Mouse (Mus musculus) B cell, adult 67 days (primary cell): ENCODE measurements around the gene Fmr1. TPM values are rescaled to one million over a fixed set of nuclear protein-coding genes. Genes with fewer than 3 reads are reported as not detected.

Source experiments
- total RNA-seq, 2 experiments: library from RNA; stranded (reverse); gene quantifications; 4 replicates each; pipeline ENCODE4 v1.2.4; 2023

Gene Fmr1
- total RNA-seq: 10 to 100 TPM; 86.0 to 92.3 TPM

DNA sequence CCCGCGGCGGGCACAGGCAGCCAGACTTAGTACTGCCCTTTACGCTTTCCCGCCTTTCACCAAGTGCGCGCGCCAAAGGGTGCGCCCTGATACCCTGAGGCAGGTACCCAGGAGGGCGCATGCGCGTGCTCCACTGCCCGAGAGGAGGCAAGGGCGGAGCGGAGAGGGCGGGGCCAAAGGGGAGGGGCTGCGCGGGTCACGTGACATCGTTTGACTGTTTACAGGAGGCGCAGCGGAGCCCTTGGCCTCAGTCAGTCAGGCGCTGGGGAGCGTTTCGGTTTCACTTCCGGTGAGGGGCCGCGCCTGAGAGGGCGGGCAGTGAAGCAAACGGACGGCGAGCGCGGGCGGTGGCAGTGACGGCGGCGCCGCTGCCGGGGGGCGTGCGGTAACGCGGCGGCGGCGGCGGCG, at the start of gene Fmr1:
TSS of gene Fmr1 (plus strand) at position 209 of the 408 bp plus-strand sequence.

DNA sequence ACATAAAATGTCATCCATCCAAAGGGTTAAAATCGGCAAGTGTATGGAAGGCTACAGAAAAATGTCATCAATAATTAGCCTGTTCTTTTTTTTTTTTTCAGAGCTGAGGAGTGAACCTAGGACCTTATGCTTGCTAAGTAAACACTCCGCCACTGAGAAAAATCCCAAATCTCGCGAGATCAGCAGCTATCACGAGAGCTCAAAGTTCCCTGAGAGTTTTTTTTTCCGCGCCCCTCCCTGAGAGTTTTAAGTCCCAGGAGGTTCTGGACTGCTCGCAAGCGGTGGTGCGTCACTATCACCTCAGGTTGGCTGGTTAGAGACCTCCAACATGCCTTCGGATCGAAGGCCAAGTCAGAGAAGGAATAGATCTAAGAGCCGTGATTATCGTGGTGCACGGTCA, 83.3 kb downstream of the Fmr1 start, which contains the start of gene Fmr1nb:
TSS of gene Fmr1nb (plus strand) at position 234 of the 400 bp plus-strand sequence.

Other genes with a start within 250 kb of the Fmr1 start
- gene Fmr1nb, start 83.3 kb downstream of the Fmr1 start, total RNA-seq: not detected
- 1 to 10 TPM; 1.5 to 3.2 TPM for gene Gm14698, start 142.6 kb downstream of the Fmr1 start, total RNA-seq
- gene Gm6812, start 214.5 kb downstream of the Fmr1 start, total RNA-seq: not detected